Mouse (Mus musculus): ENCODE results near the gene Samd4b.
"Not testable (repeated sequence)": the region's sequence is repeated elsewhere in the genome, so short reads cannot be mapped to it uniquely, and the experiment has no call there.

Gene Samd4b

DNA sequence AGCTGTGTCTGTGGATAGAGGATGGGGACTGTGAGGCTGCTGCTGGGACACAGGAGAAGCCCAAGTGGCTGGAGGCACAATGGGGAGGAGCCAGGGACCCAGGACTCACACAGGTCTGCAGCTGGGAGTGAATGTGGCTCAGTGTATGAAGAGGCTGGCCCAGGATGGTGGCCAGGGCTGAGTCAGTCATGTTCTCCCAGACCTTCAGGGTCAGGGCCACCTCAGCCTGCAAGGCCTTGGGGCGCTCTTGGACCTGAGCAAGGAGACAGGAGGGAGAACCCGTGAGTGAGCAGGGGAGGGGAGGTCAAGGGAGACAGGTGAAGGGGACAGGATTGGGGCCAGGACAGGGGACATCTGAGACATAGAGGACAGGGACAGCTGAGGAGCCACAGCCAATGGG lies 88.8 kb downstream of the Samd4b start:
- not testable (repeated sequence) for DNase-seq (ENCODE audit: low spot score in 2 of 2)

DNA sequence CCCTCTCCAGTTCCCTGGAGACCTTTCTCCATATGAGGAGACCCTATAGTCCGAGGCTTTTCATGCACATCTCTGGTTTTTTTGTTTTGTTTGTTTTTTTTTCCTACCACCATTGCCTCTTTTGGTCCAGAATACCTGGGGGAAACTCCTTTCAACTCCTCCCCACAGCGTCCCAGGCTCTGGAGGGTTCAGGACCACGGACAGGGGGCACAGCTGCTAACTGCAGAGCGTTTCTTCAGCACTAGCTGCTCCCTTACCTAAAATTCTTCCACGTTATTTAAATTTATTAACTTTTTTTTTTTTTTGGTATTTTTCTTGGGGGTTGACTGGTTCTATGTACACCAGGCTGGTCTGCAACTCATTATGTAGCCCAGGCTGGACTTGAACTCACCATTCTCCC lies 92.4 kb downstream of the Samd4b start:
- no peak for DNase-seq (ENCODE audit: low spot score in 2 of 2)

DNA sequence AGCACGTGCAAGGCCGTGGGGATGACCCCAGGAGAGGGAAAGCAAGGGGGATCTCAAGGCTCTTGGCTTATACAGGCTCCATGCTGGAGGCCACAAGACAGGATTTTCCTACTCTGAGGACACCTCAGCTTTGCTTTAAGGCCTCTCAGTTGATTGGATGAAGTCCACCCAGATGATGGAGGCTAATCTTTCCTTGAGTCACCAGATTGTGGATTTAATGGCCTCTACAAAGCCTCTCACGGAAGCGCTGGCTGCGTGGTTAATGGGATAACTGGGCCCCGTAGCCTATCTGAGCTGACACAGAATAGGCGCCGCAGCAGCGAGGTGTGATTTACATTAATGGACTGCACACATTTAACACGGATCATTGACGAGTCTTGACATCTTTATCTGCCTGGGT lies 102.5 kb downstream of the Samd4b start:
- no peak for DNase-seq (ENCODE audit: low spot score in 2 of 2)

DNA sequence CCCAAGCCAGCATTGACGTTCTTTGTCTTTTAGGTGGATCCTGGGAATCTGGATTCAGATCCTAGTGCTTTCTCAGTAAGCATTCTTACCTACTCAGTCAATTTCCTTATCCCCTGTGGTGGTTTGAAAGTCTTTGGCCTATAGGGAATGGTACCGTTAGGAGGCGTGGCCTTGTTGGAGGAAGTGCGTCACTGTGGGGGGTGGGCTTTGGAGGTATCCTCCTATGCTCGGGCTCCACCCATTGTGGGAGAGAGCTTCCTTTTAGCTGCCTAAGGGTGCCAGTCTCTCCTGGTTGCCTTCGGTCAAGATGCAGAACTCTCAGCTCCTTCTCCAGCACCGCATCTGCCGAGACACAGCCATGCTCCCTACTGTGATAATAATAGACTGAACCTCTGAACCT lies 105.6 kb downstream of the Samd4b start:
- DNase-seq (ENCODE audit: low spot score in 2 of 2), result no peak

DNA sequence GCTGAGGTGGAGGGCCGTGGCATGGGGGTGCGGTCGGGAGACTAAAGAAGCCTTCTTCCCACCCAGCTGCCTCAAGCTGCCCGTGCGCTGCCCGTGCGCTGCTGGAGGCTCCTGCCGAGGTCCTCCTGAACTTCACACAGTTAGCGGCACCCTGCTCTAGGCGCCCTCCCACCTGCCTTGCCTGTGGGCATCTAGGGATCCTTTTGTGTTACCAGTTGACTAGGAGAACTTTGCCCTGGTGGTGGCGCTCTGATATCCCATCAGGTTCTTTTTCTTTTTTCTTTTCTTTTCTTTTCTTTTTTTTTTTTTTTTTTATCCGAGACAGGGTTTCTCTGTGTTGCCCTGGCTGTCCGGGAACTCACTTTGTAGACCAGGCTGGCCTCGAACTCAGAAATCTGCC lies 107.0 kb downstream of the Samd4b start:
- DNase-seq (ENCODE audit: low spot score in 2 of 2), result no peak

DNA sequence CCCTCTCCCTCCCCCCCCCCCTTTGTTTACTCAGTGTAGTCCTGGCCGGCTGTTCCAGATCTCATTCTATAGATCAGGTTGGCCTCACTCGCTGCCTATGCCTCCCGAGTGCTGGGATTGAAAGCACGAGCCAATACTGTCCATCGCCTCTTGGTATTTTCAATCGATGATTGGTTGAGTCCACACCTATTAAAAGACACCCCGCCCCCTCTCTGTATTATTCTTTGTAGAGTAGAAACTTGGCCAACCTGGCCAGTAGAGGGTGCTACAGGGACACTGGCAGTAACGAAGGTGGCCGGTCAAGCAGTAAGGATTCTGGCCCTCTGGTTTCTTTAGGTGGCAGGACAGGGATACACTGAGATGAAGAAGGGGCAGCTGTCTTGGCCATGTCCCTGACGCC lies 107.5 kb downstream of the Samd4b start:
- peak; percentile 44 to 72 for DNase-seq (ENCODE audit: low spot score in 2 of 2)

DNA sequence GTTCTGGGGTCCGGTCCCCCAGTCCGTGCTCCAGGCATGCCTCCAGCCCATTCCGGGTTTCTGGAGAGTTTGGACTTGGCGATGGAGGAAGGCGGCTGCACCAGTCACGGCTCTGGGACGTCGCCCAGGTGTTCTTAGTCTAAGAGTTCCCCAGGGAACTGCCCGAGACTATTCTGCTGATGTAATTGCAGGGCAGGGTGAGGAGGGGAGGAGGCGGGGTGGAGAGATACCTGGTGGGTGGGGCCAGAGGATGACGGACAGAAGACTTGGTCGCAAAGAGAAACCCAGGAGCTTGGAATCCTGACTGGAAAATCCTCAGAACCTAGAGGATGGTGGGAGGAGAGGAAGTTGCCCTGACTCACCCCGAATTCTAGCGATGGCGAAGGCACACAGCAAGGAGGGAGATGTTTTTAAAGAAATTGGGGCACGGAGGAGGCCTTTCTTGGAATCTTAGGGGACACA lies 109.9 kb downstream of the Samd4b start:
- no peak for DNase-seq (ENCODE audit: low spot score in 2 of 2)

DNA sequence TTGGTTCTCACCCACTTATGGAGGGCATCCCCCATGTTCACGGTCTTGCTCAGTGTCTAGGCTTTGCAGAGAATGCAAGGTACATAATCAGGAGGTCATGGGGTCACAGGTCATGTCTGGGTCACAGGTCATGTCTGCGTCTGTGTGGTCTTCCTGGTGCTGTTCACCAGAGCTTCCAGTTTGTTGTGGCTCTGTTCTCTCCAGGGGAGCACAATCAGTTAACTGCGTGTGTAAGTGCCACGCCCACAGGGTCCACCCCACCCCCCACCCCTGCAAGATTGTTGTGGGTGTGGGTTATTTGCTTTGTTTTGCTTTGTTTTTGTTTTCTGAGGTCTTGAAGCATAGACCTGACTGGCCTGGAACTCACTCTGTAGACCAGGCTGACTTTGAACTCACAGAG lies 113.8 kb downstream of the Samd4b start:
- no peak for DNase-seq (ENCODE audit: low spot score in 2 of 2)

DNA sequence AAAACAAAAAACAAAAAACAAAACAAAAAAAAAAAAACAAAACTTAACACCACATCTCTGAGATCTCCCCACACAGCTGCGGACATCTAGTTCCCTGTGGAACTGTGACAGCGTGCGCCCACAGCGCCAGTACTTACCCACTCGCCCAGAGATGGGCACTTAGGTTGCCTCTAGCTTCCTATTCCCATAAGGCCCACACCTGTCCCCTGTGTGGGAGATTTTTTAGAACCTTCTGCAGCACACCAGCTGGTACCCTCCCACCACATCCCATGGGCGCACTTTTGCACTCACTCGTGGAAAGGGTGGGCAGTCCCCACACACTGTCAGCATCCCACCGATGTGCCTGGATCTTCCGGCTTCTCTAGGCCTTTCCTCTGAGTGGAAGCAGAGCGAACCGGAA lies 115.1 kb downstream of the Samd4b start:
- DNase-seq (ENCODE audit: low spot score in 2 of 2), result no peak

DNA sequence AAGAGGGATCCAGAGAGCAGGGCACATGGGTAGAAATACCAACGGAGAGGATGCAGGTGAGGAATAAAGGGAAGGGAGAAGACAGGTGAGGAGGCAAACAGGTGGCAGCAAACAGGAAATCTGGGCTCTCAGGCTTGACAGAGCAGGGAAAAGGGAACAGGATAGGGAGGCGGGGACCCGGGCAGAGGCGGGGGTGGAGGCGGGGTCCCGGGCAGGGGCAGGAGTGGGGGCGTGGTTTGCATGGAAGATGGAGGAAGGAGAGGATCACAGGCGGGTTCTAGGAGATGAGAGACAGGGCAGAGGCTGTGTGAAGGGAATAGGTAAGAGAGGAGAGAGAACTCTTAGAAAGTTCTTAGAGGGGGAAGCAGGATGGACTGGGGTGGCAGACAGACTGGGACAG lies 119.1 kb downstream of the Samd4b start:
- no peak for DNase-seq (ENCODE audit: low spot score in 2 of 2)

DNA sequence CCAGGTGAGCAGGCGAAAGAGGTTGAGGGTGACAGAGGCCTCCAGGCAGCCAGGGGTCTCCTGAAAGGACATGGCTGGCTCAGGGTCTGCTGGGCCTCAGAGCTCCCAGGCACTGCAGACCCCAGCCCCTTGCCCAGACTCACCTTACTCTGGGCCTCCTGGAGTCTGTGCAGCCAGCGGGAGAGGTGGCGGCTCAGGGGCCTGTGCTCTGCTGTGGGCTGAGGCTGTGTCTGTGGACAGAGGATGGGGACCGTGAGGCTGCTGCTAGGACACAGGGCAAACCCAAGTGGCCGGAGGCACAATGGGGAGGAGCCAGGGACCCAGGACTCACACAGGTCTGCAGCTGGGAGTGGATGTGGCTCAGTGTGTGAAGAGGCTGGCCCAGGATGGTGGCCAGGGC lies 120.6 kb downstream of the Samd4b start:
- DNase-seq (ENCODE audit: low spot score in 2 of 2), result no peak

DNA sequence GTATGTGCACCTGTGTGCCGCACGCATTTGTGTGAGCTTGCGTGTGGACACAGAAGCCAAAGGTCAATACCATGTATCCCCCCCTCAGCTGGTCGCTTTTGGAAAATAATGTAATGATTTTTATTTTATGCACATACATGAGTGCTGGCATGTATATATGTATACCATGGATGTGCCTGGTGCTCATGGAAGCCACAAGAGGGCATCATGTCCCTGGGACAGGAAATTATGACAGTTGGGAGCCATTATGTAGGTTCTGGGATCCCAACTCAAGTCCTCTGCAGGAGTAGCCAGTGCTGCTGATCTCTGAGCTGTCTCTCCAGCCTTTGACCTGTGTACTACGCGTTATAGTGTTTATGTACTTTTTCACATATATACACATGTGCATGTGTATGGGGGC lies 121.8 kb downstream of the Samd4b start:
- DNase-seq (ENCODE audit: low spot score in 2 of 2), result no peak

DNA sequence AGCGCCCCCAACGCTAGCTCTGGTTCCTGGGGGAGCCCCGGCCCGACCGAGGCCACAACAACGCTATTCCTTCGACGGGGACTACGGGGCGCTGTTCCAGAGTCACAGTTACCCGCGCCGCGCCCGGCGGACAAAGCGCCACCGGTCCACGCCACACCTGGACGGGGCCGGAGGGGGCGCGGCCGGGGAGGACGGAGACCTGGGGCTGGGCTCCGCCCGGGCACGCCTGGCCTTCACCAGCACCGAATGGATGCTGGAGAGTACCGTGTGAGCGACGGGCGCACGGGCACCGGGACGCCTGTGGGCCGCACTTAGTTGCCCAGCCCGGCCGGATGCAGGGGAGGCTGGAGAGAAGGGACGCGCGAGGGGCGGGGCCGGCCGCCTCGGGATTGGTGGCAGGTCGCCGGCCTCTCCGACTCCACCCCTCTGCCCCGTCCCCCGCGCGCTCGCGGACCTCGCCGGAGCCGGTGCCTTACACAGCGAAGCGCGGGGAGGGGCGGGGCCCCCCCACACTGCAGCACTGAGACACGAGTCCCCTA lies 130.7 kb downstream of the Samd4b start:
- DNase-seq (ENCODE audit: low spot score in 2 of 2), result peak in 1 of 2 experiments; percentile 73

DNA sequence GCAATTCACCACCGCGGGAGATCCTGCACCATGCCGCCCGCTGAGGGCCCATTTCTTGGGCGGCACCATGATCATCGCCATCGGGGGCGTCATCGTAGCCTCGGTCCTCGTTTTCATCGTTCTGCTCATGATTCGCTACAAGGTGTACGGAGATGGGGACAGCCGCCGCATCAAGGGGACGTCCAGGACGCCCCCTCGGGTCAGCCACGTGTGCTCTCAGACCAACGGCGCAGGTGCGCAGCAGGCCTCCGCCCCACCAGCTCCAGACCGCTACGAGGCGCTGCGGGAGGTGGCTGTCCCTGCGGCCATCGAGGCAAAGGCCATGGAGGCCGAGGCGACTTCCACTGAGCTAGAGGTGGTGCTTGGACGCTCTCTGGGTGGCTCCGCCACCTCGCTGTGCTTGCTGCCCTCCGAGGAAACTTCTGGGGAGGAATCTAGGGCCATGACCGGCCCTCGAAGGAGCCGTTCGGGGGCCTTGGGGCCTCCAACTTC lies 131.2 kb downstream of the Samd4b start:
- DNase-seq (ENCODE audit: low spot score in 2 of 2), result no peak

DNA sequence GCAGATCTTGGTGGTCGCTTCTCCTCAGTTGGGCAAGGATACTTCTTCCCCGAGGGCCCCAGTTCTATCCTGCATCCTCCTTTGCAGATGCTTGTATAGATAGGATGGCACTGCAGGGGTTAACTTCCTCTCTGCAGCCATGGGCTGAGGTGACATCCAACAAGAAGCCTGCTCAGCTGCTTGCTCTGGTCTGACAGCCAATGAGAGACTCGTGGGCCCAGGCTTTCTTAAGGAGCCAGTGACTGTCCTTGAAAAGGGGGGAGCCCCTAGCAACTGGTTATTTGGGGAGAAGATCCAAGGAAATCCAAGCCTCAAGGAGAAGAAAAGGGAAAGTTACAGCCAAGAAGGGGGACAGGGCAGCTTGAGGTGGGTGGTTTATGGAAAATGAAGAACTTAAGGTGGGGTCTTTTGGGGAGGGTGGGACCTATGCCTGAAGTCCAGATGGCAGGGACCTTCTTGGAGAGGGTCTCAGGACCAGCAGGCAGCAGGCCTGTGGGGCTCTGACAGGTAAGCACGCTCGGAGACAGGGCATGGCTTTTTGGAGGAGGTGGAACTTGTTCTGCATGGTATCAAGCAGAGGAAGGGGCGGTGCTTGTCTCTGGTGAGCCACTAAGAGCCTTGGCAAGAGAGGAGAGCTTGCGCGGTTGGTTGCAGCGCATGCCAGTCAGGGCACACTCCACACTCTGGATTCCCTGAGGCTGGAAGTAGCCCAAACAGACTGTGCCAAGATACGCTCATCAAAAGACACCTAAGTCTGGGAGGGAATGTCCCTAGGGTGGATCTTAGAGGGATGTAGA lies 133.3 kb downstream of the Samd4b start:
- DNase-seq (ENCODE audit: low spot score in 2 of 2), result no peak

DNA sequence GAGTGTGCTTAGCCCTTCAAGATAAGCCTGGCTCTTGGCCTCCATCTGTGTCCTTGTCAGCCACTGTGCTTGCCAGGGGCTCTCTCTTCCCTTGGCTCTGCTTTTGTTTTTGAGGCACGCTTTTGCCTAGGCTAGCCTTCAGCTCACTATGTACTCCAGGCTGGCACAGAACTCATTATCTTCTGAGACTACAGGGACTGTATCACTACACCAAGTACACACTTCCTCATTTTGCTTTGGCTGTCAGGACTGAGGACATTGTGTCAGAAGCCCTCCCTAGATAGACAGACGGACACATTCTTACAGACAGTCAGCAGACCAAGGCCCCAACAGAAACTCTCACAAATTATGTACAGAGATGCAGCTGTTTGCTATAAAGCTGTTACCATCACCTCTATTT lies 135.2 kb downstream of the Samd4b start:
- DNase-seq (ENCODE audit: low spot score in 2 of 2), result no peak

DNA sequence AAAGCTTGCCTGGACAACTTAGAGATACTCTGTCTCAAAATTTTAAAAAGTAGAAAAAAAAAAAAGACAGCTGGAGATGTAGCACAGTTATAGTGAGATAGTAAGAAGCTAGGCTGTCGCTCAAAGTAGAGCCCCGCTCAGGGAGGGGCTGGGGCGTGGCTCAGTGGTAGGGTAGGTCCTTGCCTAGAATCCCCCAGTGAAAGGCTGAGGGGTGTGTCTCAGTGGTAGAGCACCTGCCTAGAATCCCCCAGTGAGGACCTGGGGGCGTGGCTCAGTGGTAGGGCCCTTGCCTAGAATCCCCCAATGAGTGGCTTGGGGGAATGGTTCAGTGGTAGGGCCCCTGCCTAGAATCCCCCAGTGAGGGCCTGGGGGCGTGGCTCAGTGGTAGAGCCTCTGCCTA lies 137.6 kb downstream of the Samd4b start:
- no peak for DNase-seq (ENCODE audit: low spot score in 2 of 2)

DNA sequence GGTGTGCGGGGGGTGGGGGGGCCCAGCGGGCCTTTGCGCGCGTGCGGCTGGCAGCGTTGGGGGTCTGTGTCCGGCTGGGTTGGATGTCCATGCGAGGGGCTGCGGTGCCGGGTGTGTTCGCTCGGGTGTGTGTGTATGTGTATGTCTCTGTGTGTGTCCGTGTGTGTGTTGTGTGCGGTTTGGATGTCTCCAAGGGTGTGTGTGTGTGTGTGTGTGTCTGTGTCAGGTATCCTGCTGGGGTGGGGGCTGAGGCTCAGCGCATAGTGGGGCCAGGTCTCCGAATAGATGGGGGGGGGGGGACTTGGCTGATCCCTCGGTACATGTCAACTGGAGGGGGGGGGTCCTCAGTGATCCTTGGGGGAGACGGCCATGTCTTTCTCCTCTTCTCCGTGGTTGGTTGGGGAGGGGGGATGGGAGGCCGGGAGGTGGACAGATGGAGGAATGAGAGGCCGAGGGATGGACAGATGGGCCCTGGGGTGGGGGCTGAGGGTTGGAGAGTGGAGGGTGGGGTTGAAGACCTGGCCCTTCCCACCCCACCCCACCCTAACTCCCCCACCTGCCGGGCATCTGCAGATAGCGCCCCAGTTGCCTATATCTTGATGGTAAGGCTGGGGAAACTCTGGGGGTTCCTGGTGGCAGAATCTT lies 145.5 kb downstream of the Samd4b start:
- DNase-seq (ENCODE audit: low spot score in 2 of 2), result no peak

DNA sequence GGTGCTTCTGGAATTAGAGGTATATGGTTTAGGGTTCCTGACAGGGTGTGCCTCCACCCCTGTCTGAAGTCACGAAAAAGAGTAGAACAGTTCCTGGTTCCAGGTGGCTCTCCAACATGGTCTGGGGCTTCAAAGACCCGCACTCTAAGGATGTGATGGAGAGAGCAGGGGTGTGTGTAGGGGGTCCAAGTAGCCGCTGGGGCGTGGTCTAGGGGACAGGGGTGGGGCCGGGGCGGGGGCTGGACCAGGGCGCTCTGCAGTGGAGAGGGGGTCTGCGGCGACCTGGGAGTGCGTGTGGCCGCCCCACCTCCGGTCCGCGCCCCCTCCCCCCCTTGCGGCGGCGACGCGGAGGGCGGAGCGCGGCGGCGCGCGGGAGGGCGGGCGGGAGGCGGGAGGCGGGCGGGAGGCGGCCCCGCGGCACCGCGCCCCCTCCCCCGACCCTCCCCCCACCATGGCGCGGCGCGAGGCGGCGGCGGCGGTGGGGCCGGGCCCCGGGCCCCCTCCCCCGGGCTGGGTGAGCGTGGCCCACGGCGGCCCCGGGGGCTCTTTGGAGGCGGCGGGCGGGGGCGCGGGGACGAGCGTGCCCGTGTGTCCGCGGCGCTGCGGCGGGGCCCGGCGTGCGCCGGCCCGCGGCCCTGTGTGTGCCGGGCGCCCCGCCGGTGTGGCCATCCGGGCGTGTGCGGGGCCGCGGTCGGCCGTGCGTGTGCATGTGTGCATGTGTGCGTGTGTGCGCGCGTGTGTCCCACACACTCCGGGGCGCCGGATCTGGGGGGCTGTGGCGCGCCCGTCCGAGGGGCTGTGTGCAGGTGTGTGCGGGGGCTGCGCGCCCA lies 146.2 kb downstream of the Samd4b start, which contains the start of gene Lrfn1:
TSS of gene Lrfn1 (plus strand) at position 450 of the 830 bp plus-strand sequence.
- DNase-seq (ENCODE audit: low spot score in 2 of 2), result no peak

DNA sequence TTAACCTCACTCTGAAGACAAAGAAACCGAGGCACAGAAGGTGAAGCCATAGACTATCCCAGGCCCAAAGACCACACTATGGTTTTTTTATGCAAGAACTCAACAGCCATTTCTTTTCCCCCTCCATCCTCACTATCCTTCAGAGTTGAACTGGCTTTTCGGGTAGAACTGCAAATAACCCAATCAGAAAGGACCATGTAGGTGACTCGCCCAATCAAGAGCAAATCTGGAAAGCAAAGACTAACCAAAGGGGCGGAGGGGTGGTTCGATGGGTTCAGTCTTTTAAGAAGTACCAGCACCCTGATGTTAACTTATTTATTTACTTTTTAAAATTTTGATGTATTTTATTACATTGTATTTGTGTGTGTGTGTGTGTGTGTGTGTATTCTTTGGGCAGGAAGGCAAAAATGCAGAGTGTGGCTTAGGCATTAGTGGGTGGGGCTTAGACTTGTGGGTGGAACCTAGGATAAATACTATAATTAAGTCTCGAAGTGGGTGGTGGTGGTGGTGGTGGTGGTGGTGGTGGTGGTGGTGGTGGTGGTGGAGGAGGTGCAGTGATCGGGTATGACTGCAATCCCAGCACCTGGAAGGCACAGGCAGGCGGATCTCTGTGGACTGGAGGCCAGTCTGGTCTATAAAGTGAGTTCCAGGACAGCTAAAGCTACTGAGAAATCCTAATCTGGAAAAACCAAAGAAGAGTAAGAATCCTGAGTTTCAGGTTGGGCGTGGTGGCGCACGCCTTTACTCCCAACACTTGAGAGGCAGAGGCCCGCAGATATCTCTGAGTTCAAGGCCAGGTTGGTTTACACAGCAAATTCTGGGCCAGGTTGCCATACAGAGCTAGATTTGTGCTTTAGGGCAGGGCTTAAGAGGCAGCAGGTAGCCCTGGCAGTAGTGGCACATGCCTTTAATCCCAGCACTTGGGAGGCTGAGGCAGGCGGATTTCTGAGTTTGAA lies 149.8 kb downstream of the Samd4b start:
- DNase-seq (ENCODE audit: low spot score in 2 of 2), result no peak
